Mouse (Mus musculus): ENCODE data around the gene Prrg2.

The Prrg2 gene

DNA sequence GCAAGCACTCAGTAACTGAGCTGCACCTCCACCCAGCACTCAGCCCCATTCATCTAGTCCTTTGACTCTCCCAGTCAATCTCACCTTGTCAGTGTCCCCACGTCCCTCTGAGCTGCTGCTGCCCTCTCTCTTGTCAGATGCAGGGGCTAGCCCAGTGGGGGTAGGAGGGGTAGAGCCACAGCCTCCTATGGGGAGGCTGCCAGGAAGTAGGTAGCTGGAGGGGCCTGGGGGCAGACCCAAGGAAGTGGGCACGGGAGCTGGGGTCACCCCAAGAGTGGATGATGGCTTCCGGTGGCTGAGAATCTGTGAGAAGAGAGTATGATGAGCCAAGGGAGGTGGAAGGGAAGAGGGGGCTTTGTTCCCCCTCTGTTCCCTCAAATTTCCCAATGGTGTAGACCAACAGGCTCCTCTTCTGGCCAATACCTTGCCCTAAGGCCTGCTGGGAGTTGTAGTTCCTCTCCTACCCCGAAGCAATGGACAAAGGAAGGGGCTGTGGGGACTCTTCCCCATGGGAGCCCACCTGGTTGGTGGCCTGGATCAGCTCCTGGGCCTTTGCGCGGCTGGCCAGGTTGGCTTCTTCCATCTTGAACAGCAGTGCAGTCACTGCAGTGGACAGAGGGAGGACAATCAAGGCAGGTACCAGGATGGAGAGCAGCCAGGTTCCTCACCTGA is 57.0 kb downstream of the Prrg2 start:
- DNase-seq: no peak

DNA sequence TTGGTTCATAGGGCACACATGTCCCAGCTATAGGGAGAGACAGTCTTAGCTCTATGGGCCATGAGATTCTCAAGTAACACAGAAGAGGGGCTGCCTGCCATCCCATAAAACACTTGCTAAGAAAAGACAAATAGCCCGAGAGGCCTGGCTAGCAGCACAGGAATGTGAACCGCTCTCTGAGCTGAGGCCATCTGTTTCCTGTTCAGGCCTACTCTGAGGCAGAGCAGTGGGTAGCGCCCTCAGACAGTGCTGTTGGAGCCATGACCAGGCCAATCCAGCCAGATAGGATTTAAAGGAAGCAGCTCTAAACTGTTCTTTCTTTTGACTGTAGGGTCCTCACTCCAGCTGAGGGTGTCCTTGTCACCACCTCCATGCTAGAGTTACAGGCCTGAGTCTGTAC is 57.9 kb downstream of the Prrg2 start:
- DNase-seq: no peak

Measured in kidney, adult 9 months (tissue).